Mouse (Mus musculus) stomach, postnatal 0 days (tissue): ENCODE measurements around the gene Nmur1. TPM values are rescaled to one million over a fixed set of nuclear protein-coding genes. Genes with fewer than 3 reads are reported as not detected.

Experiments
- ATAC-seq: fragments of 200-750 bp; cut with Nextera tagmentation; 2 replicates; pipeline ENCODE4 v1.8.0; 2017; ENCODE audit not compliant: low FRiP score, low TSS enrichment
- DNase-seq: peaks from one replicate; pipeline ENCODE4 v3.0.0-alpha.2; 2016; ENCODE audit warnings: low spot score
- H3K27ac ChIP-seq: fragments of 300-500 bp; sonication (generic); replicated peaks from 2 replicates; pipeline ENCODE4 v1.5.1; 2014; ENCODE audit warnings: mild to moderate bottlenecking, control low read depth
- H3K27me3 ChIP-seq: fragments of 300-500 bp; sonication (generic); 2 replicates; pipeline ENCODE4 v1.6.1; 2014; ENCODE audit warnings: low read length; ENCODE audit not compliant: control insufficient read depth, insufficient read depth
- H3K36me3 ChIP-seq: fragments of 300-500 bp; sonication (generic); 2 replicates; pipeline ENCODE4 v1.6.1; 2014; ENCODE audit warnings: low read length, mixed read lengths; ENCODE audit not compliant: control insufficient read depth, insufficient read depth
- H3K4me1 ChIP-seq: fragments of 300-500 bp; sonication (generic); replicated peaks from 2 replicates; pipeline ENCODE4 v1.6.1; 2014; ENCODE audit warnings: antibody characterized with exemption; ENCODE audit not compliant: control insufficient read depth, insufficient read depth
- H3K4me2 ChIP-seq: fragments of 300-500 bp; sonication (generic); replicated peaks from 2 replicates; pipeline ENCODE4 v1.6.1; 2014; ENCODE audit warnings: low read depth, mild to moderate bottlenecking, control low read depth, moderate library complexity
- H3K4me3 ChIP-seq: fragments of 300-500 bp; sonication (generic); 2 replicates; pipeline ENCODE4 v1.5.1; 2014; ENCODE audit warnings: low read depth, low read length, control low read depth
- H3K9ac ChIP-seq: fragments of 300-500 bp; sonication (generic); 2 replicates; pipeline ENCODE4 v1.6.1; 2014; ENCODE audit warnings: mild to moderate bottlenecking, low read length, control low read depth, mixed read lengths
- H3K9me3 ChIP-seq: fragments of 300-500 bp; sonication (generic); 2 replicates; pipeline ENCODE4 v1.6.1; 2016; ENCODE audit warnings: low read length; ENCODE audit not compliant: control insufficient read depth
- CTCF ChIP-seq: IDR thresholded peaks from 2 replicates; pipeline ENCODE4 v1.5.1; 2016; ENCODE audit warnings: antibody characterized with exemption, low read depth, mild to moderate bottlenecking, moderate library complexity
- EP300 ChIP-seq: optimal IDR thresholded peaks from 2 replicates; pipeline ENCODE3; 2016; ENCODE audit warnings: antibody characterized with exemption
- WGBS: fragments of 180-500 bp; shearing (Covaris S2); extraction: QIAGEN DNeasy Blood & Tissue Kit; methylation state at CpG from one replicate; pipeline ENCODE4 v1.1.7; 2014; 5-methylcytosine and 5-hydroxymethylcytosine counted together
- polyA plus RNA-seq: library from polyadenylated mRNA; unstranded; fragments of >200 nt; fragmentation: Nextera tagmentation; extraction: Ambion mirVana; gene quantifications from 2 replicates; pipeline ENCODE4 v1.2.1, GENCODE M21; 2015

Gene Nmur1
- polyA plus RNA-seq, 1 experiment from 2014 or later, result 0.56 TPM

GRCm38 (mm10) chr1:86358906-86359797, 66.9 kb downstream of the Nmur1 start, which contains the start of gene Ncl:
Gene Ncl, minus strand, starts transcription at chr1:86359400.
- Histone ChIP-seq H3K4me2 (peak within 1 kb of the TSS; percentile 89), H3K4me3 (peak within 1 kb of the TSS; percentile 84), H3K9me3 (no peaks in the 10 kb centered on the region), H3K27me3 (no peaks in the 10 kb centered on the region), H3K4me1 (no peaks in the 10 kb centered on the region), H3K27ac (peak within 1 kb of the TSS; percentile 100), H3K36me3 (peaks cover 9% of the 10 kb centered on the region; the same call in 1 of the 2 replicates), H3K9ac (peak within 1 kb of the TSS; percentile 99)
- peak; percentile 99 for DNase-seq
- peak; percentile 2; the same call in 1 of the 2 replicates for TF ChIP-seq CTCF
- peak; percentile 95 for TF ChIP-seq EP300
- ATAC-seq, result peak; percentile 97
- under 1% methylated on average over 94 of the region's 102 CpGs for WGBS

GRCm38 (mm10) chr1:86358229-86358905, 67.7 kb downstream of the Nmur1 start:
- H3K9ac ChIP-seq, result peak overlapping the region; percentile 99
- no peak; the same call in 1 of the 2 replicates for ATAC-seq
- H3K4me2 ChIP-seq, result peak overlapping the region; percentile 89
- peak overlapping the region; percentile 84 for H3K4me3 ChIP-seq
- no peak for DNase-seq
- under 1% methylated on average over 40 of the region's 41 CpGs for WGBS
- peaks cover 12% of the 10 kb centered on the region; the same call in 1 of the 2 replicates for H3K36me3 ChIP-seq
- H3K9me3 ChIP-seq, result no peaks in the 10 kb centered on the region
- H3K27me3 ChIP-seq, result no peaks in the 10 kb centered on the region
- peak overlapping the region; percentile 100 for H3K27ac ChIP-seq
- TF ChIP-seq CTCF, result no peak
- no peak for TF ChIP-seq EP300
- H3K4me1 ChIP-seq, result no peaks in the 10 kb centered on the region

- DNase-seq (no peak), ATAC-seq (no peak)
- peaks cover 37% of the 10 kb centered on the region; the same call in 1 of the 2 replicates for H3K36me3 ChIP-seq
- WGBS, result 74% methylated on average over 2 of the region's 2 CpGs
- H3K4me1 ChIP-seq, result no peaks in the 10 kb centered on the region
- H3K27ac ChIP-seq, result no peak overlapping the region
- no peaks in the 10 kb centered on the region for H3K9me3 ChIP-seq
- no peak for TF ChIP-seq CTCF
- TF ChIP-seq EP300, result no peak
- no peak overlapping the region for H3K4me3 ChIP-seq
- H3K9ac ChIP-seq, result no peak overlapping the region
- H3K27me3 ChIP-seq, result no peaks in the 10 kb centered on the region
- H3K4me2 ChIP-seq, result no peak overlapping the region
These were observed 71.8 kb downstream of the Nmur1 start for GRCm38 (mm10) chr1:86354186-86354585.

GRCm38 (mm10) chr1:86350576-86350975, 75.5 kb downstream of the Nmur1 start:
- peaks cover 41% of the 10 kb centered on the region; the same call in 1 of the 2 replicates for H3K36me3 ChIP-seq
- H3K4me2 ChIP-seq, result no peak overlapping the region
- H3K4me3 ChIP-seq, result no peak overlapping the region
- H3K9me3 ChIP-seq, result no peaks in the 10 kb centered on the region
- H3K27me3 ChIP-seq, result no peaks in the 10 kb centered on the region
- TF ChIP-seq CTCF (no peak), EP300 (no peak)
- no peak overlapping the region for H3K27ac ChIP-seq
- ATAC-seq (no peak), DNase-seq (no peak)
- no peak overlapping the region for H3K9ac ChIP-seq
- no peaks in the 10 kb centered on the region for H3K4me1 ChIP-seq
- 89% methylated on average over 8 of the region's 8 CpGs for WGBS

- no peak for DNase-seq
- no peak overlapping the region for H3K27ac ChIP-seq
- no peak overlapping the region for H3K9ac ChIP-seq
- no peaks in the 10 kb centered on the region for H3K4me1 ChIP-seq
- no peaks in the 10 kb centered on the region for H3K9me3 ChIP-seq
- TF ChIP-seq EP300 (no peak), CTCF (no peak)
- 95% methylated on average over 1 of the region's 1 CpGs for WGBS
- ATAC-seq, result no peak
- H3K4me2 ChIP-seq, result no peak overlapping the region
- peaks cover 34% of the 10 kb centered on the region; the same call in 1 of the 2 replicates for H3K36me3 ChIP-seq
- no peak overlapping the region for H3K4me3 ChIP-seq
- no peaks in the 10 kb centered on the region for H3K27me3 ChIP-seq
These were observed 76.3 kb downstream of the Nmur1 start for GRCm38 (mm10) chr1:86349696-86350095.
